Mouse (Mus musculus): ENCODE measurements around the gene Bahd1.

DNA sequence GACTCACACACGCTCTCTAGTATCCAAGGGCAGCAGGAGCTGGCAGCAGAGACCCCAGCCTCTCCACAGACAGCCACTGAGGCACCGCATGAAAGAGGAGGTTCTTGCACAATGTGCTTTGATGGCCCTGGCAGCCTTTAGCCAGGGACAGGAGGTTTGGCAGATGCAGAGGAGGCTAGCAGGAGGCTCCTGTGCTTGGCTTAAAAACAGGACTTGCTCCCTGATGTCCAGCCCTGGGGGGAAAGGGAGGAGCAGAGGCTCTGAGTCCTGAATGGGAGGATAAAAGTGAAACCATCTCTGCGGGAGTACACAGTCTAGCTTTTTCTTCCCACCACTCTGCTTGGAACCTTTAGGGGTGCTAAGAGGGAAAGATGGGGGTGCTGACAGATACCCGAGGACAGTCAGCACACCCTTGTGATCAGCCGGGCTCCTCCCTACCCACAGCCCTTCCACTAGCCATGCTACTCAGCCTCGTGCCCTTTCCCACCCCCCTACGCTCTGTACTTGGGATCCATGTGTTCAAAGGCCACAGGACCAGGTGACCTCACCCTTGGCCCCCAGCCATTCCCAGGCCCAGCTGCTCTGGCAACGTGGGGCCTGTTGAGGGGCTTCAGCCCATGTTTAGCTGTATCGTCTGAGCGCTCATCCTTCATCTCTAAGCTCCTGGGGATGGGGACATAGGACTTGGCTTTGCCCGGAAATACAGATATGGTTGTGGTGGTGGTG is 13.5 kb downstream of the Bahd1 start:
- no peak for TF ChIP-seq HCFC1 (IDR thresholded peaks at IDR 0.05; ENCODE audit: borderline replicate concordance, insufficient read depth, low read length)
- TF ChIP-seq ZNF384 (IDR thresholded peaks at IDR 0.05; ENCODE audit: low read depth, low read length), result no peak
- TF ChIP-seq ZC3H11A (IDR thresholded peaks at IDR 0.05; ENCODE audit: borderline replicate concordance, low read depth, low read length), result no peak

Measured in ES-E14 (cell line).